Mouse (Mus musculus) thymus, postnatal 36 days (tissue): ENCODE results near the gene Iqcn.

Source experiments
- DNase-seq, 2 experiments: peaks; one replicate each; pipeline ENCODE4 v3.0.0; 2022; ENCODE audit warnings: mixed read lengths in 2 of 2

The Iqcn gene

DNA sequence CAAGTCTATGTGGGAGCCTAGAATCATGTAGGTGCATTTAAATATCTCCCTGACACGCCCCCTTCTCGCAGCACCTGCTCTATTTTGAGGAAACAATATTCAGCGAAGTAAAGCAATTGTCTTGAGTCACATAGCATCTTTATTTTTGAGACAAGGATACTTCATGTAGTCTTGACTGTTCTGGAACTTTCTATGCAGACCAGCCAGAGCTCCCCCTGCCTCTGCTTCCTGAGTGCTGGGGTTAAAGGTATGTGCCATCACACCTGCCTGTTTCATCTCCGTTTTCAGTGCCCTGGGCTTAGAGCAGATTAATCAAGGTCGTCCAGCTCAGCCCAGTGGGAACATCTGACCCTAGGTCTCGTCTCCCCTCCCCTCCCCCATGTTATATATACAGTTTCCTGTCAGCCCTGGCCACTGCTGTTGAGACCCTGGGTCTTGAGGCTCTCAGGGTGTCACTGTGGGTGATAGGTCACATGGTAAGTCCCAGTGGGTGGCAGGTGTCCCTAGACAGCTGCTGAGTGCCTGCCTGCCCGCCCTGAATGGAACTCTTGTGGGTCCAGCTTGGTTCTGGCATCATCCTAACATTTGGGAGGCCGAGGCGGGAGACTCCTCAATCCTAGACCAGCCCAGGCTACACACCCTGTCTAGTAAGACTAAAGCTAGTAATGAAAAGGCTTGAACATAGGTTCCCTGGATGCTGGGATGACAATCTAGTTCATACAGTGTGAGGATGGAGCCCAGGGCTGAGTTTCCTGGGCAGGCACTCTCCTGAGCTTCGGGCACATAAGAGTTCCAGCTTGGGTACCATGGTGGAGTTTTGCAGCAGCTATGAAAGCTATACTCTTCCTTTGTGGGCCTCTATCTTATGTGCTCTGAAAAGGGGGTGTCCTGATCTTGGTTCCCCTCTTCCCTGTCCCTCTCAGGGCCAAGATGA, 1.9 kb upstream of the Iqcn start:
- peak in 1 of 2 experiments; percentile 42 for DNase-seq

DNA sequence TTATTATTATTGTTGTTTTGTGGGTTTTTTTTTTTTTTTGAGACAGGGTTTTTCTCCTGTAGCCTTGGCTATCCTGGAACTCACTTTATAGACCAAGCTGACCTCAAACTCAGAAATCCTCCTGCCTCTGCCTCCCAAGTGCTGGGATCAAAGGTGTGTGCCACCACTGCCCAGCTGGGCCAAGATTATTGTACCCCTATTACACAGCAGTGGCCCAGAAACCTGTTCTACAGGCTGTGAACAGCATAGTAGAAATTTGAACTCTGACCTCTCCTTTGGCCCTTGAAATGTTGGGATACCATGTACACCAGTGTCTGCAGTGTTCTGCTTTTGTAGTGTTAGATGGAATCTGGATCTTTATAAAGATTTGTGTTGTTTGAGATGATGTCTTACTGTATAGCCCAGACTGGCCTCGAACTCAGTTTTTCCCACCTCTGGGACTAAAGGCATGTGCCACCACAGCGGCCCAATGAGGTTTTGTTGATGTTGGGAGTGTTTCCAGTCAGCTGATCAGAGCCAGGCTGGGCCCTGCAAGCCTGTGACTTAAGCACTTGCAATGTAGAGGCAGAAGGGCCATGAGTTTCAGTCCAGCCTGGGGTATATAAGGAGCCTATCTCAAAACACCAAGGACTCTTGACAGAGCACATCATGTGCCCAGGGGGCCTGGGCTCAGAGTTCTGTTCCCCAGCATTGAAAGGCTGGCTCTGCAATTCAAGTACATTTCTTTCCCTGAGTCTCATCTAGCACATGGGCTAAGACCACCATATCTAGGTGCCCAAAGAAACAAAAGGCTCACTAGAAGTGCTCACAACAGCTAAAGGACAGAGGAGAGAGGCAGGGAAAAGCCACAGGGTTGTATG, 1.0 kb upstream of the Iqcn start:
- no peak for DNase-seq

DNA sequence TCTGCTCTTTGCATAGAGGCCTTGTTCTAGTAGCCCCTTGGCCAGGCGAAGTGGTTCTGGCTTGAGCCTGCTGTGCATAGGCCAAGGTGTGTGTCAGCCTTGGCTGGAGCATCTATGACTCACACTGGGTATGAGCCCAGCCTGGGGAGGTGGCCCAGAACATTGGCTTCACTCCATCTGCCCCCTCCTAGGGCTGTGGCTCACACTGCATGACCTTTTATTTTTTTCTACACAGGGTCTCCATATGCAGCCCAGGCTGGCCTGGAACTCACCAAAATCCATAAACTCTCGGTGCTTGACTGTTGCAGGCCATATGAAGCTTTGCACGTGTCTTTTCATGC, 445 bp upstream of the Iqcn start:
- no peak for DNase-seq

DNA sequence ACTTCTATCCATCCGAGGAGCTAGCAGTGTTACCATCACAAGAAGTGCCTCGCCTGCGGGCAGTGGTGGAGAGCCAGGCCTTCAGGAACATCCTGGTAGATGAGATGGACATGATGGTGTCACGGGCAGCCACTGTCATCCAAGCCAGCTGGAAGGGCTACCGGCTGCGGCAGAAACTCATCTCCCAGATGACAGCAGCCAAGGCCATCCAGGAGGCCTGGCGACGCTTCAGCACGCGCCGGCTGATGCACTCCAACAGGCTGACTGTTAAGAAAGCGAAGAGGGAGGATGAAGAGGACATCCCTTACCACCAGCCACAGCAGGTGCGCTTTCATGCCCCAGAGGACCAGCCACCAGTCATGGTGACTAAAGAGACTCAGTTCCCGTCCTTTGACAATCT, 5.0 kb downstream of the Iqcn start:
- DNase-seq: no peak

DNA sequence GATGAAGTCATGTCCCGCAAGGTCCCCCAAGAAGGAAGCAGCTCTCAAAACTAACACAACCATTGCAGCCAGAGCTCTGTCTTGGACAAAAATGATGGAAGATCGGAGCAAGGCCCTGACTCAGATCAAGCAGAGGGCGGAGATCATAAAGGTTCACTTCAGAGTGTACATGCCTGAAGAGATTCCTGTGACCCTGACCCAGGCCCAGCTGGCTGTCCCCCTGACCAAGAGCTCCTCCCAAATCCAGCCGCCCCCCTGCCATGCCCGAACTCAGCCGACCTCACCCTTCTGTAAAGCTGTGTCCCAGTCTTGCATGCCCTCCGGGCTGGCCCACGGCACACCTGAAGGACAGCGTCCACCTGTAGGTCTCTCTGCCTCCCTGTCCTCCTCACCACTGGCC, 6.5 kb downstream of the Iqcn start:
- no peak for DNase-seq

DNA sequence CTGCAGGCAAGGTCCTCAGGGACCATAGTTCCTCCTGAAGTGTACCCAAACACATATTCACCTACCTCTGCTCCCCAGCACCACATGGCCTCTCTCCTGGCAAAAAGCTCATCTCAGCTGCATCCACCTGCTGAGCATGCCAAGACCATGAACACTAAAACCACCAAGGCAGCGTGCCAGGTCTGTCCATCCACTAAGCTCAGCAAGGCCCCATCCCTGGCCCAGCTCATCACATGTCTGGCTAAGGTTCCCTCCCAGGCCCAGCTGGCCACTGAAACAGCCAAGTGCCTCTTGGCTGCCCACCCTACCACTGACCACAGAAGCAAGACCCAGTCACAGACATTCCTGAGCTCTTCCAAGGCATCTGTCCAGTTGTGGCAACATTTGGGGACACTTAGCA, 7.0 kb downstream of the Iqcn start:
- DNase-seq: no peak

DNA sequence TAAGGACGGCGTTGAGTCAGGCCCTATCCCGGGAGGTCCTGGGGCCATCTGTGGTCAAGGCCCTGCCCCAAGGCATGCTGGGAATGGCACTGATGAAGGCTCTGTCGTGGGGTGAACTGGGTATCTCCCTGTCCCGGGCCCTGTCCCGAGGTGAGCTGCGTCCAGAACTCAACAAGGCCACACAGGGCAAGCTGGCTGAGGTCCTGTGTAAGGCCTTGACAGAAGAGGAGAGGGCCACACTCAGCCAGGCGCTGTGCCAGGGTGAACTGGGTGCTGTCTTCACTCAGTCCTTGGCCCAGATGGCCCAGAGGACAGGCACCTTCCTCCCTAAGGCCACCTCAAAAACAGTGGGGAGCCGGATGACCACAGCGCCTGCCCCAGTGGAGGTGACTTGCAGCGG, 7.8 kb downstream of the Iqcn start:
- DNase-seq: no peak

DNA sequence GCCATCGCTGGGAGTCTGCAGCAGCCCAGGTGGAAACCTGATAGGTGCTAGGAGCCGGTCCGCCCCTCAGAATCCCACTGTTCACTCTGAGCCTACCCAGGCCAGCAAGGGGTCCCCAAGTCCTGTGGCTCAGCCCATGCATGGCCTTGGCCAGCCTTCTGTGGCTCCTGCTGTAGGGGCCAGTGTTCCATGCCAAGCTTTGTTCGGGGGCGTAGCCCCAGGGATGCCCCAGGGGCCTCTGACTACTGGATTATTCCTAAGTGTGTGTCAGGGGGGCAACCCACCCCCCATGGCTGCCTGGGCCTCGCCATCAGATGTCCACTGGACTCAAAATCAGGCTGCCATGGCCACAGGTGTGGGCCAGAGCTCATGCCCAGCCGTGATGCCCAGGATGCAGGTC, 10.7 kb downstream of the Iqcn start:
- no peak for DNase-seq

DNA sequence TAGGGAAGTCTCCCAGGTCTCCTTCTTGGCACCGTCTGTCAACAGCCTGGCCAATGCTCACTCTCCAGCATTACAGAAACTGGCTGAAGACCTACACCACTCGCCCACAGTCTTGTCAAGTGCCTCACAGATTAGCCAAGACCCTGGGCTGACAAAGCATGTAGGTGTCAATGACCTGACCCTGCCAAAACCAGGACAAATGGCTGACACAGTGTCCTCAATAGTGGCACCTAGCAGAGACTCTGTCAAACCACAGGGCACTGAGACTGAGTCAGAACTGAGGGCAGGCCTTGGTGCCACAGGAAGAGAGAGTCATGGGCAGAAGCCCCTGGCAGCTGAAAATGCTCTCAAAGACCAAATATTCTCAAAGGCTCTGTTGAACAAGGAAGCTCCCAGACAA, 11.8 kb downstream of the Iqcn start:
- DNase-seq: no peak

DNA sequence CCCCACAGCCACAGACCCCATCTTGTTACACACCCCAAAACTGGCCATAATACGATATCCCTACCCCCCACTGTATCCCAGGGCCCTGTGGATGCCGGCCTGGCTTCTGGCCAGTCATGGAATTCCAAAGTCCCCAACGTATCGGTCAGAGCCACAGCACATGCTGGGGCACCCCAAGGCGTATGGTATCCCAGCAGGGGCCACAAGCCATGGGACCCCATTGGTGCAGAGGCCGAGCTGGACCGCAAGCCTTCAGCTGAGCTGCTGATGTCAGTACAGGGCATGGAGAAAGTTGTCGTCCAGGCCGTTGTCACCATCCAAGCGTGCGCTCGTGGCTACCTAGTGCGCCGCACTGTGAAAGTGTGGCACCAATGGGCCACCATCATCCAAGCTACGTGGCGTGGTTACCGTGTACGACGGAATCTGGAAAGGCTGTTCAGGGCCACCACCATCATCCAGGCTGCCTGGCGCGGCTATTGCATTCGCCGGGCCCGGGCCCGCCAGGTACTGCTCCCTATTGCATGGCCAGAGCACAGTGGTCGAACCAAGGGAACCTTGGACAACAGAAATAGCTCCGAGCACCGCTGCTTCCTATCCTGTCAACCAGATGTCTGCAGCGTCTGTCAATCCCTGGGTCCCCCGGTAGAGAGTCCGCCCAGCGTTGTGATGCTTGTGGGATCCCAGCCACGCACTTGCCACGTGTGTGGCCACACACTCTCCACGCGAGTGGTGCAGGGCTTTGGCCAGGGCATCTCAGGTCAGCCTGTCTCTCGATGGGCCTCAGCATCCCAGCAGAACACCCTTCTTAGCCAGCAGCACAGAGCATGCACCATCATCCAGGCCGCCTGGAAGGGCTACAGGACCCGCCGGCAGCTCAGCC, 13.5 kb downstream of the Iqcn start:
- DNase-seq: no peak

DNA sequence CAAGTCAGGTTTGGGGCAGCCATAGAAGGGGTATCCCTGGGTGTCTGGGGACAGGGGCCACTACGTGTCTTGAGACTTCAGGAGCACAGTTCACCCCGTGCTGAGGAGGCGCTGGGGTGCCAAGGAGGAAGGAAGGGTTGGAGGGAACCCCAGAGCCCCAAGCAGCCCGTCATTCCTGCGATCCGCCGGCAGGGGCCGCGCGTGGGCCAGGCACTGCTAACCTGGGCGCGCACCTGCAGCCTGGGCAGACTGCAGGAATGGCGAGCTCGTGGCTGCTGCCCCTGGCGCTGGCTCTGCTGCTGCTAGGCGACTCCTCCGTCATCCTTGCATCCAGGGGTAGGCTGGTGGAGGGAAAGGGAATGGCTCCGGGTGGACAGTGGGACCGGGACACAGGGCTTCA, 15.0 kb downstream of the Iqcn start, which contains the start of gene Gm3336:
Gene Gm3336 (plus strand): TSS at position 247 of the 400 bp plus-strand sequence.
- DNase-seq: peak; percentile 79 to 83

DNA sequence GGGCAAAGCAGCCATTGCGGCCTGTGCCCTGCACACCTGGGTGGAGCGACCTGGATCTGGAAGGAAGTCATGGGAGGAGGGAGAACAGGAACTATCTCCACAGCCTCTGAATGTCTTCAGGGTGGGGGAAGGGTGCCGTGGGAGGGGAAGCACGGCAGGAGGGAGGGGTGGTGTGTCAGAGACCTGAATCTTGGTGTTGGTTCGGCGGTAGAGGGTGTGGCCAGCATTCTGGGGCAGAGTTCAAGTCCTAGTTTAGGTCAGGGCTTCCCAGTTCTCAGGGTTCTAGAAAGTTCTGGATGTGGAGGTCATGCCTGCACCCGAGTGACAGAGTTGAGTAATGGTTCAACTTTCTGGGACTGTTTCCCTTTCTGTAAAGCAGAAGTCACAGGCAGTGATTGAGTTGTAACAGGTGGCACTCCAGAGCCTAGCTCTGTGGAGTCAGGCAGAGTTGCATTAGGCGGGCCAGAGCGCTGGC, 16.6 kb downstream of the Iqcn start:
- DNase-seq: peak in 1 of 2 experiments; percentile 12

DNA sequence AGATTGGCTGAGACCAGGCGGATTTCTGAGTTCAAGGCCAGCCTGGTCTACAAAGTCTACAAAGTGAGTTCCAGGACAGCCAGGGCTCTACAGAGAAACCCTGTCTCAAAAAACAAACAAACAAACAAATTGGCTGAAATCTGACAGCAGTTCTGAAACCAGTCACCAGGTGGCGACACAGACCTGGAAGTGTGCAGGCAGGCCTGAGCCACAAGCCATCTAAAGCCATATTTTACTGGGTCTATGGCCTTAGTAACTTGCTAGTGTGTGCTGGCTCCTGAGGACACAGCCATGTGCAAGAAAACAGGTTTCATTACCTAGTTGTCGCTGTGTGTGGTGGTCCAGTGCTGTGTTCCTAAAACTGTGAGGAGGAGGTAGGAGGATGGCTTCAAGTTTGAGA, 17.5 kb downstream of the Iqcn start:
- peak; percentile 59 to 70 for DNase-seq

DNA sequence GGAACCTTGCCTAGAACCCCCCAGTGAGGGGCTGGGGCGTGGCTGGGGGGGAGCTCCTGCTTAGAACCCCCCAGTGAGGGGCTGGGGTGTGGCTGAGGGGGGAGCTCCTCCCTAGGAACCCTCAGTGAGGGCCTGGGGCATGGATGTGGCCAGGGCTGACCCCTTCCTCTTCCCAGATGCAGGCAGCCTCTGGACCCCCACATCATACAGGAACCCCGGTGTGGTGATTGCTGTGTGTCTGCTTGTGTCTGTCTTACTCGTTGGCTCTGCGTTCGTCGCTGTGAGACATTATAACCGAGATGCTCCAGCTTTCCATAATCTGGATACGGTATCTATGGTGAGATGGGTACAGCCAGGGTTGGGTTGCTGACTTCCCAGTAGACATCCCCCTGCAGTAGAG, 18.3 kb downstream of the Iqcn start:
- peak in 1 of 2 experiments; percentile 13 for DNase-seq

DNA sequence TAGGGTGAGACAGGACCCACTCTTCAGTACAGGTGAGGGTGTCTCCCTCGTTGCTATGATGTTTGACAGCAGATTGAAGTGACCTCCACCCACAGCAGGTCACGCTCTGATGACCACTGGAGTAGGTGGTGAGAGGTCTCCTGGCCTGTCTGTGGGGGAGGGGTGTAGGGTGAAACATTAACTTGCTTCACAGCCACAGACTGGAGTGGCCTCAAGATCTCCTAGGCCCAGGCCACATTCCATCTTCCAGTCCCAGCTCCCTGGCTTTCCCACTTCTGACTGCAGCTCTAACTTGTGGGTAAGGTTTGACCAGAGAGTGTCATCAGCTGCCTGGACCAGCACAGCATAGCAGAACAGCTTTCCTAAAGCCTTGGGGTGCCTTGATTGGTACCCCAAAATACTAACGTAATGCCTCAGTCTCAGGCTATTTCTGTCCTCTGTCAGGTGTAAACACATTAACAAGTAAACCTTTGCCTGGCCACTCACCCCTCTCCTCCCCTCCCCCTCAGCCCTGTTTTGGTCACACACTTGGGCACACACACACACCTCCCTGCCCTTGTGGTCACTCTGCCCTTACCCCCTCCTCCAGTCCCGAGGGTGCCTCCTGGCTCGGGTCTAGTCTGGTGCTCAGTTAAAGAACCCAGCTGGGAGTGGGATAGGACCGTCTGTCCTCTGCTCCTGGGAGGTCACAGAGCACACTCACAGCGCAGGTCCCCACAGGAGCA, 20.4 kb downstream of the Iqcn start, which contains the start of gene Pde4c:
Gene Pde4c (plus strand): TSS at position 235 of the 725 bp plus-strand sequence.
- peak in 1 of 2 experiments; percentile 5 for DNase-seq

DNA sequence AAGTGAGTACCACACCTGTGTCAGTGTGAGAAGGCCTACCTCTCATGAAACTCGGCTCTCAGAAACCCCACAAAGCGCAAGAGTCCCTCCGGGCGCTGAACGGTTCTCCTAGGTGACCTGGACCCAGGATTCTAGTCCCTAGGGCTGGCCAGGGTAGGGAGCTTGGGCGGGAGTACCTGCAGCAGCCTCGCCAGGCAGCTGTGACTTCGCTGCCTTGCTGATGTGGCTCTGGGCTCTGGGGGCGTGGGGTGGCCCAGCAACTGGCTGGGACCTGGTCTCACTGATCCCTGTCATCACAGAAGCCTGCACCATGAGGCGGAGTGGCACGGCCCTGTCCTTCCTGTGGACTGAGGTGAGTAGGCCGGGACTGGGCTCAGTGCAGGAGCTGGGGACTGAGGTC, 21.0 kb downstream of the Iqcn start:
- peak in 1 of 2 experiments; percentile 3 for DNase-seq

DNA sequence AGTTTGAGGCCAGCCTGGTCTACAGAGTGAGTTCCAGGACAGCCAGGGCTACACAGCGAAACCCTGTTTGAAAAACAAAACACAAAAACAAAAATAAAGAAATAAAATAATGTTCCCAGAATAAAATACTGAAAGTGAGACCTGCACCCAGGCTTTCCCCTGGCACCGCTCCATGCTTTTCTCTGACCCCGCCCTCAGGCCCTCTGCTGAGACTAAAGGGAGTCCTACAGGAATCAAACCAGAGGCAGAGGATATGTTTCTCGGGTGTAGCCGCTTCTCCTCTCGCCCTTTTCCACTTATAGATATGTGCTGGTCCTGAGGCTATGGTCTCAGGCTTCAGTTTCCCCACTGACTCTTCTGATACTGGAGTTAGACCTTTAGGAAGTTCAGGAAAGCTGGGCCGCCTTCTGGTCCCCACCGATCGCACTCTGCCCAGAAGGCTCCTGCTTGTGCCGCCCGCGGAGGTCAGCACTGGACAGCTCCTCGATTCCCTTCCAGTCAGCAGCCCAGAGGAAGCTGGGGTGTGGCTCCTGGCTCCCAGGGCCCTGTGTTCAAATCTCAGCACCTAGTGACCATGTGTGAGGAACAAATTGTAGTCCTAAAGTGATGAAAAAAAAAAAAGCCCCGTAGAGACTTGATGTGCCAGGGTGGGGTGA, 22.7 kb downstream of the Iqcn start:
- peak in 1 of 2 experiments; percentile 3 for DNase-seq

DNA sequence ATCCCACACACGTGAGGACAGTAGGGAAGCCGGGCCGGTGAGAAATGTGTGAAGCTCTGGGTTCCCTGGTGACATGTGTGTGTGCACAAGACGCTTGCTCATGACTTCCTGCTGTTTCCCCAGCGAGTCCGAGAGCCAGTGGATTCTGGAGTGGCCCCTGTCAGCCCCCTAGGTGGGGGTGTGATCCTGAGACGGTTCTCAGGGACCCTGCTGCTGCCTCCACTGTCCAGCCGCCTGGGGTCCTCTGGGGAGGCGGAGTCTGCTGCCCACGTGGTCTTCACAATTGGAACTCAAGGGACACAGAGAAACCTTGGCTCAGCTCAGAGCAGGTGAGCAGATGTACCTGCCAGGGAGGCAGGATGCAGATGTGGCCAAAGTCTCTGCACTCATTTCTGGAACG, 23.5 kb downstream of the Iqcn start:
- peak in 1 of 2 experiments; percentile 4 for DNase-seq

DNA sequence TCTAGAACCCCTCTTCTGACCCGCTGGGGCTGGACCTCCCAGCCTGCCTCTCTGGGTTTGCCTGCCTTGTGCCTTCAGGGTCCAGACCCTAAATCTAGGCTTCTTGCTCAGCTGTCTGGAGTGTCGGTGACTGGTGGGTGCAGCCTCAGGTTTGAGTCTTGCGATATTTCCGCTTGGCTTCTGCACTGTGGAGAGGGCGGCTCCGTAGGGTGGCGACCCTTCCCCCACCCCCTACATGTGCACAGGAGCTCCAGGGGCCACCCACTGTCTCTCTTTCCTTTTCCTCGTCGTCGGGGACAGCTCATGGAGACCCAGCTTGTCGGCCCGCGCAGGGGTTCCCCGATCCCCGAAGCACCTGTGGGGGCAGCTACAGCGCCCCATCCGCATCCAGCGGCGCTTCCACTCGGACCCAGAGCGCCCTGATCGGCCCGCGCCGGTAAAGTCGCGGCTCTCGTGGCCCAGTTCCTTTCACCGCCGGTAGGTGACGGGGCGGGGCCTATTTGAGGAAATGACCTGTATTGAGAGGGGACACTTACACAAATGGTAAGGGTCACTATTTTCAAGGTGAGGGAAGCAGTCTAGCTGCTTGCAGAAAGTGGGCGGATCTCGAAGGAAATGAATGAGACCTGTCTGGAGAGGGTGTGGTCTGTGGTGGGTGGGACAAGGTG, 26.7 kb downstream of the Iqcn start:
- peak; percentile 31 to 46 for DNase-seq

DNA sequence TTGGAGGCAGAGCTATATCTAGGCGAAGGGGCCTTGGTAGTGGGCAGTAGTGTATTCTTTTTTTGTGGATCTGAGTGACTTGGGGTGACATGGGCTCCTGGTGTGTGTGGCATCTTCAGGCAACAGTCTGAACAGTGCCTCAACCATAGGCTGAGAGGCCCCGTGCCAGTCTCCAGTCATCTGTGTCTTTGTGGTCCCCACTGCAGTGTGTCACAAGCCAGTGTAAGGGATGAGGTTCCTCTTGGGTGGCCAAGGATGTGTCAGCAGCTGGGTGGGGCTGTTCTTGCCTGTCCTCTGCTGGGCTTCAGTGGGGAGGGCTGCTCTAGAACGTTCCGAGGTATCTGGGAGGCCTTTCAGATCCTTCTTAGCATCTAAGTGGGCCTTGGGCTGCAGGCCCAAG, 27.7 kb downstream of the Iqcn start:
- DNase-seq: peak in 1 of 2 experiments; percentile 2

DNA sequence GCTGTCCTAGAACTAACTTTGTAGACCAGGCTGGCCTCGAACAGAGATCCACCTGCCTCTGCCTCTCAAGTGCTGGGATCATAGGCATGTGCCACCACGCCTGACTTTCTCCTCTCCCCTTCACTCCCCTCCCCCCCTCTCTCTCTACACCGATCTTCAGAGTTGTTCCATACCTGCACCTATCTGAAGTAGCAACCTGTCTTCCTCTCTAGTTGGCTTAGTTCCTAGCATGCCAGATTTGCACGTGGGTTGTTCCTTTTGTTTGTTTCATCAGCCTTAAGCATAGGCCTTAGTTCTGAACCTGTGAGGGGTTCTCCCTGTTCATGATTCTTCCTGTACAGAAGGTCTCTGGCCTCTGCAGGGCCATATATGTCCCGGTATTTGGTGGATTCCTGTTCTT, 34.4 kb downstream of the Iqcn start:
- DNase-seq: no peak
